Mouse (Mus musculus): Measurements from ENCODE around the gene Spp2.

Spp2 gene

GRCm38 (mm10) chr1:88406807-88407198, at the start of gene Spp2:
TSS of gene Spp2 (plus strand) at chr1:88406961.
- no peak for DNase-seq (ENCODE audit: low read depth in 1 of 2, low spot score in 2 of 2)

GRCm38 (mm10) chr1:88357458-88358090, 49.2 kb upstream of the Spp2 start:
- DNase-seq (ENCODE audit: low read depth in 1 of 2, low spot score in 2 of 2) = no peak

- DNase-seq (ENCODE audit: low read depth in 1 of 2, low spot score in 2 of 2) = no peak
Observed at GRCm38 (mm10) chr1:88358102-88358654, 48.6 kb upstream of the Spp2 start.

GRCm38 (mm10) chr1:88361085-88361484, 45.7 kb upstream of the Spp2 start:
- no peak for DNase-seq (ENCODE audit: low read depth in 1 of 2, low spot score in 2 of 2)

- no peak for DNase-seq (ENCODE audit: low read depth in 1 of 2, low spot score in 2 of 2)
Observed at GRCm38 (mm10) chr1:88366881-88367644, 39.7 kb upstream of the Spp2 start.

GRCm38 (mm10) chr1:88378446-88378845, 28.3 kb upstream of the Spp2 start:
- no peak for DNase-seq (ENCODE audit: low read depth in 1 of 2, low spot score in 2 of 2)

GRCm38 (mm10) chr1:88391632-88392031, 15.1 kb upstream of the Spp2 start:
- DNase-seq (ENCODE audit: low read depth in 1 of 2, low spot score in 2 of 2) = no peak

- DNase-seq (ENCODE audit: low read depth in 1 of 2, low spot score in 2 of 2) = no peak
Observed at GRCm38 (mm10) chr1:88393321-88393720, 13.4 kb upstream of the Spp2 start.

- DNase-seq (ENCODE audit: low read depth in 1 of 2, low spot score in 2 of 2) = no peak
Observed at GRCm38 (mm10) chr1:88403378-88403777, 3.4 kb upstream of the Spp2 start.

GRCm38 (mm10) chr1:88406078-88406806, 519 bp upstream of the Spp2 start:
- no peak for DNase-seq (ENCODE audit: low read depth in 1 of 2, low spot score in 2 of 2)

GRCm38 (mm10) chr1:88408340-88408739, 1.6 kb downstream of the Spp2 start:
- no peak for DNase-seq (ENCODE audit: low read depth in 1 of 2, low spot score in 2 of 2)

GRCm38 (mm10) chr1:88412013-88412412, 5.3 kb downstream of the Spp2 start:
- DNase-seq (ENCODE audit: low read depth in 1 of 2, low spot score in 2 of 2) = no peak

GRCm38 (mm10) chr1:88418943-88419342, 12.2 kb downstream of the Spp2 start:
- no peak for DNase-seq (ENCODE audit: low read depth in 1 of 2, low spot score in 2 of 2)

- no peak for DNase-seq (ENCODE audit: low read depth in 1 of 2, low spot score in 2 of 2)
Observed at GRCm38 (mm10) chr1:88422045-88422444, 15.3 kb downstream of the Spp2 start.

GRCm38 (mm10) chr1:88422846-88423395, 16.2 kb downstream of the Spp2 start:
- no peak for DNase-seq (ENCODE audit: low read depth in 1 of 2, low spot score in 2 of 2)

- peak; percentile 7 to 57 for DNase-seq (ENCODE audit: low read depth in 1 of 2, low spot score in 2 of 2)
Observed at GRCm38 (mm10) chr1:88424602-88425252, 18.0 kb downstream of the Spp2 start.

- no peak for DNase-seq (ENCODE audit: low read depth in 1 of 2, low spot score in 2 of 2)
Observed at GRCm38 (mm10) chr1:88427987-88428741, 21.4 kb downstream of the Spp2 start.

- DNase-seq (ENCODE audit: low read depth in 1 of 2, low spot score in 2 of 2) = no peak
Observed at GRCm38 (mm10) chr1:88429413-88429812, 22.7 kb downstream of the Spp2 start.

- DNase-seq (ENCODE audit: low read depth in 1 of 2, low spot score in 2 of 2) = no peak
Observed at GRCm38 (mm10) chr1:88431262-88431661, 24.5 kb downstream of the Spp2 start.

- no peak for DNase-seq (ENCODE audit: low read depth in 1 of 2, low spot score in 2 of 2)
Observed at GRCm38 (mm10) chr1:88432601-88433000, 25.8 kb downstream of the Spp2 start.

Measured in monocyte, adult 2 months (primary cell).